Mouse (Mus musculus): ENCODE results near the gene Id2. TPM values are rescaled to one million over a fixed set of nuclear protein-coding genes. Genes with fewer than 3 reads are reported as not detected.

The Id2 gene
- polyA plus RNA-seq, 1 experiment, result 106 TPM

DNA sequence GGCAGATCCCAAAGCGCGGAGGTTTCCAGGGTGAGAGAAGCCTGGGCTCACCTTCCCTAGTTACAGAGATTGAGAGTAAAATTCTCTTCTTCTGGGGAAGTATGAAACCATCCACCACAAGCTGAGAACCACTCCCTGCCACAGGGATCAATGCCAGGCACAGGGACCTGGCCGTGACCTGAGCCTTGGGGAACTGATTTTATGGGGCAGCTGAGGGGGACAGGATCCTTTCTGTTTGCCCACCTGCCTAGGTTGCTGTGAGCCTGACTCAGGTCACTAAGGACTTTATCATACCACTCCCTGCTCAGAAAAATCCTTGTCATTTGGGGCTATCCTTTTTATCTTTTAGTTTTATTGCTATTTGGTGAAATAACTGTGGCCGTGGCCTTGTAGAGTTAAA is 41.7 kb upstream of the Id2 start:
- no peak for DNase-seq (ENCODE audit: low read depth in 1 of 2, low spot score in 2 of 2)
- no peak overlapping the region for H3K27ac ChIP-seq (ENCODE audit: insufficient read depth, low read length)
- no peak for TF ChIP-seq POLR2A (IDR thresholded peaks at IDR 0.05; ENCODE audit: low read depth, low read length)
- no peak for TF ChIP-seq CTCF (IDR thresholded peaks at IDR 0.05; ENCODE audit: extremely low read depth, insufficient read depth, insufficient read length, insufficient replicate concordance)
- H3K4me1 ChIP-seq (ENCODE audit: control insufficient read depth, insufficient read depth, insufficient read length), result no peaks in the 10 kb centered on the region; the same call in 1 of the 2 replicates
- no peak overlapping the region for H3K4me3 ChIP-seq (ENCODE audit: extremely low read depth, insufficient read depth, insufficient read length)
- H3K36me3 ChIP-seq (ENCODE audit: control insufficient read depth, insufficient read depth, low read length), result no peaks in the 10 kb centered on the region
- H3K27me3 ChIP-seq (ENCODE audit: control insufficient read depth, insufficient read depth, low read length), result no peaks in the 10 kb centered on the region
- 95% methylated on average over 4 of the region's 4 CpGs for WGBS

DNA sequence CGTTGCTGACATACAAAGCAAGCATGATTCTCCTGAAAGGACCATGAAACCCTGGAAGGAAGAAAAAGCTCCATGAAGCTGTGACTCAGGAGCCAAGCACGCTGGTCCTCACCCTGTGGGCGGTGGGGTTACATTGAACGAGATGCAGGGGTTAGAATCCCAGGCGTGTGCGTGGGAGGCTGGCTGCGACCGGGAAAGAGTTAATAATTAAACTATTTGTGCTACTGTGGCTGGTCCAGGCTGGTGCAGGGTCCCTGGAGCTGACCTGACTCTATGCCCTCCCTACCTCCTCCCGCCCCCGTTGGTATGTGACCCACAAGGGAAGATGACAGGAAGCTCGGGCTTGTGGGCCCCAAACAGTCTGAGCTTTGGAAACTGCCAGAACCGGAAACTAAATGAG is 35.1 kb upstream of the Id2 start:
- H3K27ac ChIP-seq (ENCODE audit: insufficient read depth, low read length), result no peak overlapping the region
- 56% methylated on average over 12 of the region's 12 CpGs for WGBS
- H3K4me3 ChIP-seq (ENCODE audit: extremely low read depth, insufficient read depth, insufficient read length), result no peak overlapping the region
- H3K4me1 ChIP-seq (ENCODE audit: control insufficient read depth, insufficient read depth, insufficient read length), result peaks cover 4% of the 10 kb centered on the region; the same call in 1 of the 2 replicates
- DNase-seq (ENCODE audit: low read depth in 1 of 2, low spot score in 2 of 2), result no peak
- no peaks in the 10 kb centered on the region for H3K36me3 ChIP-seq (ENCODE audit: control insufficient read depth, insufficient read depth, low read length)
- no peaks in the 10 kb centered on the region for H3K27me3 ChIP-seq (ENCODE audit: control insufficient read depth, insufficient read depth, low read length)
- TF ChIP-seq POLR2A (IDR thresholded peaks at IDR 0.05; ENCODE audit: low read depth, low read length) (no peak), CTCF (IDR thresholded peaks at IDR 0.05; ENCODE audit: extremely low read depth, insufficient read depth, insufficient read length, insufficient replicate concordance) (no peak)

DNA sequence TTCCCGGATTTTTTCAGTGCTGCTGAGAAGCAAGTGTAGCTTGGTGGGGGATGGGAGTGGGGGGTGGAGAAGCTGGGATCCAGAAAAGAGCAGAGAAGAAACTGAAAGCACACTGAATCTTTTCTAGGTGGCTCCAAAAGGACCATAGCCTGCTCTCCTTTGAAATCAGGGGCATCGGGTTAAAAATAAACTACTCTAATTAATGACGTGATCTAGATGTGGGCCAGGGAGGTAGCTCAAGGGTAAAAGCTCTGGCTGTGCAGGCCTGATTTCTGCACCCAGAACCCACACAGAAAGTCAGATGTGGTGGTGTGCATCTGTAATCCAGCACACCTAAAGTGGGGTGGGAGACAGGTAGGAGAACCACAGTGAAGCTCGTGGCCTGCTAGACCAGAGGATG is 30.7 kb upstream of the Id2 start:
- Histone ChIP-seq H3K4me3 (ENCODE audit: extremely low read depth, insufficient read depth, insufficient read length) (no peak overlapping the region), H3K27ac (ENCODE audit: insufficient read depth, low read length) (no peak overlapping the region), H3K27me3 (ENCODE audit: control insufficient read depth, insufficient read depth, low read length) (no peaks in the 10 kb centered on the region), H3K4me1 (ENCODE audit: control insufficient read depth, insufficient read depth, insufficient read length) (peaks cover 4% of the 10 kb centered on the region; the same call in 1 of the 2 replicates), H3K36me3 (ENCODE audit: control insufficient read depth, insufficient read depth, low read length) (no peaks in the 10 kb centered on the region)
- TF ChIP-seq CTCF (IDR thresholded peaks at IDR 0.05; ENCODE audit: extremely low read depth, insufficient read depth, insufficient read length, insufficient replicate concordance) (no peak), POLR2A (IDR thresholded peaks at IDR 0.05; ENCODE audit: low read depth, low read length) (no peak)
- no peak for DNase-seq (ENCODE audit: low read depth in 1 of 2, low spot score in 2 of 2)
- 80% methylated on average over 4 of the region's 4 CpGs for WGBS

DNA sequence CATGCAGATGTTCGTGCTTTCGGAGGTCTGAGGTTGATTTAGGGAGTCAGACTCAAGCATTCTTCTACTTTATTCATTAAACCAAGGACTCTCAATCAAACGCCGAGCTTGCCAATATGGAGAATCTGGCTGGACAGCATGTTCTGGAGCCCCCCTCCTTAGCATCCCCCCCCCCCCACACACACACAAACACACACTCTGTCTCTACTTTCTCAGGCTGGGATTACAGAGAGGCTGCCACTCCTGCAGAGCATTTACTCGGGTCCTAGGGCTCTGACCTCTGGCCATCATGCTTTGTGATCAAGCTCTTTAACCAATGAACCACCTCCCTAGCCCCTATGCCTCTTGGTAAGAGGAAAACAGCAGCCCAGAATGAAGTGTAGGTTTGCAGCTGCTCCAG is 29.3 kb upstream of the Id2 start:
- H3K27me3 ChIP-seq (ENCODE audit: control insufficient read depth, insufficient read depth, low read length), result no peaks in the 10 kb centered on the region
- H3K27ac ChIP-seq (ENCODE audit: insufficient read depth, low read length), result no peak overlapping the region
- no peak overlapping the region for H3K4me3 ChIP-seq (ENCODE audit: extremely low read depth, insufficient read depth, insufficient read length)
- TF ChIP-seq POLR2A (IDR thresholded peaks at IDR 0.05; ENCODE audit: low read depth, low read length) (no peak), CTCF (IDR thresholded peaks at IDR 0.05; ENCODE audit: extremely low read depth, insufficient read depth, insufficient read length, insufficient replicate concordance) (no peak)
- no peaks in the 10 kb centered on the region for H3K4me1 ChIP-seq (ENCODE audit: control insufficient read depth, insufficient read depth, insufficient read length)
- DNase-seq (ENCODE audit: low read depth in 1 of 2, low spot score in 2 of 2), result no peak
- no peaks in the 10 kb centered on the region for H3K36me3 ChIP-seq (ENCODE audit: control insufficient read depth, insufficient read depth, low read length)
- 94% methylated on average over 5 of the region's 5 CpGs for WGBS

DNA sequence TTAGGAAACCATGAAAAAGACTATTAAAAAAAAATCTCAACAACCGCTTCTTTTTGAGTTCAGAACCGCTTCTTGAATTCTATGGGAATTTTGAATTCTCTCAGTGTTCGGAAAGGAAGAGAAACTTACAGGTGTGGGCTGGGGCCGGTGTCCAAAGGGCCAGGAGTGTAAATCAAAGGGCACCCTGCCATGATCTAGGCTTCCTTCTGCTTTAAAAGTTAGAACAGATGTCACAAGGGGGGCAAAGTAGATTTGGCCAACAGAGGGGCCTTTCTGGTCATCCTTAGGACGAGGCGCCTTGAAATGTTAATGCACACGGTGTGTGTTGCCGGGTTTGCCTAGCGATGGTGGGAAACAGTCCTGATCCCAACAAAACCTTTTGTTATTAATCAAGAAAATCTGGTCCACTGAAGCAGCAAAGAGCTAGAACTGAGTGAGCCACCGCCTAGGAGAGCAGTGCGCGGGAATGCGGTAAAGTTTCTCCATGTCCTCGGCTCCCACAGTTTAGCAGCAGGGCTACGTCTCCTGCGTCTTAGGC is 28.4 kb upstream of the Id2 start:
- DNase-seq (ENCODE audit: low read depth in 1 of 2, low spot score in 2 of 2), result no peak
- Histone ChIP-seq H3K36me3 (ENCODE audit: control insufficient read depth, insufficient read depth, low read length) (no peaks in the 10 kb centered on the region), H3K4me1 (ENCODE audit: control insufficient read depth, insufficient read depth, insufficient read length) (no peaks in the 10 kb centered on the region), H3K4me3 (ENCODE audit: extremely low read depth, insufficient read depth, insufficient read length) (no peak overlapping the region), H3K27me3 (ENCODE audit: control insufficient read depth, insufficient read depth, low read length) (no peaks in the 10 kb centered on the region), H3K27ac (ENCODE audit: insufficient read depth, low read length) (no peak overlapping the region)
- TF ChIP-seq CTCF (IDR thresholded peaks at IDR 0.05; ENCODE audit: extremely low read depth, insufficient read depth, insufficient read length, insufficient replicate concordance), result no peak
- TF ChIP-seq POLR2A (IDR thresholded peaks at IDR 0.05; ENCODE audit: low read depth, low read length), result no peak
- WGBS, result 92% methylated on average over 16 of the region's 16 CpGs

DNA sequence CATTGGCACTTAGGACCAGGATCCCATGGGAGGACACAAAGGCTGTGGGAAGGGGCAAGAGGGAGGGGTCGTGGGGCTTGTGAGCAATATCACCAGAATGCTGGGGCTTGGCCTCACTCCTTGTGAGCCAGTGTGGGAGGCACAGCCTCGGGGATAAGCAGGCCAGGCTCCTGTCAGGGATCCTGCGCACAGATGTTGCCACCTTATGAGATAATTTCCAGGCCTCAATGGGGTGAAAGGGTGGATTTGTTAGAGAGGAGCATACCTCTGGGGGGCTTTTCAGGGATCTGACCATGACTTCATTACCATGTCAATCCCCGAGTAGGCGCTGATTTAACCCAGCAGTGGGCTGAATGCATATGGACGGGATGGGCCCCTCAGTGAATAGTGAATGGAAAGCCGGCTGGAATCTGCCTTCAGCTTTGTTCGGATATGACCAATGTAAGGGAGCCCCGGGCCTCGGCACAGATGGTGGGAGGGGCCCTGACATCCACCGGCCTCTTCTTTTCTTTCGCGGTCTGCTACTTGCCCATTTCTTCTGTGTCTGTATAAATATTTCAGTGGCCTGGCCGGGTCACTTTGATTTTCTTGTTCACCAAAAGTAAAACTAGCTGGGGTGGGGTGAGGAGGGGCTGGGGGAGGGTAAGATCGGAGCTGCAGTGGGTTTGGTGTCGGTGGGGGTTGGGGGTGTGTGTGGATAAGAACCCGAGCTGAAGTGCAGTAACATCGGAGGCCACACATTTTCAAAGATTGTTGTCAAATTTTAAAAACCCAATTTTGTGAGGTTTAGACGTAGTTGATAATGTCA is 27.7 kb upstream of the Id2 start:
- 86% methylated on average over 19 of the region's 19 CpGs for WGBS
- Histone ChIP-seq H3K27ac (ENCODE audit: insufficient read depth, low read length) (no peak overlapping the region), H3K4me3 (ENCODE audit: extremely low read depth, insufficient read depth, insufficient read length) (no peak overlapping the region), H3K27me3 (ENCODE audit: control insufficient read depth, insufficient read depth, low read length) (no peaks in the 10 kb centered on the region), H3K36me3 (ENCODE audit: control insufficient read depth, insufficient read depth, low read length) (no peaks in the 10 kb centered on the region), H3K4me1 (ENCODE audit: control insufficient read depth, insufficient read depth, insufficient read length) (no peaks in the 10 kb centered on the region)
- no peak for DNase-seq (ENCODE audit: low read depth in 1 of 2, low spot score in 2 of 2)
- no peak for TF ChIP-seq CTCF (IDR thresholded peaks at IDR 0.05; ENCODE audit: extremely low read depth, insufficient read depth, insufficient read length, insufficient replicate concordance)

DNA sequence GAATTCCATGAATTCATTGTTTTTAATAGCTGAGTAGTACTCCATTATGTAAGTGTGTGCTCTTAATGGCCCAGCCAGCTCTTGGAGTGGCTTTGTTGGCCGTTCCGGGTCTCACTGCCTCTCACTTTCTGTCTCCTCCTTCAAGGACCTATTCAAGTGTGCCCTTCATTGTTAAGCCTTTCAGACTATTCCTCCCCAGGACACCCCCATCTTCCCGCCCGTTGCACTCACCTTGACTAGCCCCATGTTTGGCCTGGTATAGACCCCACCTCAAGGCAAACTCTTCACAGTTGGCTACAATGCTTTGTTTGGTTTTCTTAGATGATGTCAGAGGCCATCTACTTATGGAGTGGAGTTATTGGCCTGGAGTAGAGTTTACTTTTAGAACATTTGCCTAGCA is 23.8 kb upstream of the Id2 start:
- Histone ChIP-seq H3K4me3 (ENCODE audit: extremely low read depth, insufficient read depth, insufficient read length) (no peak overlapping the region), H3K27me3 (ENCODE audit: control insufficient read depth, insufficient read depth, low read length) (no peaks in the 10 kb centered on the region), H3K27ac (ENCODE audit: insufficient read depth, low read length) (no peak overlapping the region), H3K4me1 (ENCODE audit: control insufficient read depth, insufficient read depth, insufficient read length) (no peaks in the 10 kb centered on the region; the same call in 1 of the 2 replicates), H3K36me3 (ENCODE audit: control insufficient read depth, insufficient read depth, low read length) (no peaks in the 10 kb centered on the region)
- no peak for TF ChIP-seq CTCF (IDR thresholded peaks at IDR 0.05; ENCODE audit: extremely low read depth, insufficient read depth, insufficient read length, insufficient replicate concordance)
- TF ChIP-seq POLR2A (IDR thresholded peaks at IDR 0.05; ENCODE audit: low read depth, low read length), result no peak
- no peak for DNase-seq (ENCODE audit: low read depth in 1 of 2, low spot score in 2 of 2)
- 93% methylated on average over 4 of the region's 4 CpGs for WGBS
